Mouse (Mus musculus): ENCODE measurements around the gene Tbc1d1. TPM values are rescaled to one million over a fixed set of nuclear protein-coding genes. Genes with fewer than 3 reads are reported as not detected.

Tbc1d1 gene
- total and polyA plus RNA-seq, 2 experiments = 2.2 to 8.1 TPM

DNA sequence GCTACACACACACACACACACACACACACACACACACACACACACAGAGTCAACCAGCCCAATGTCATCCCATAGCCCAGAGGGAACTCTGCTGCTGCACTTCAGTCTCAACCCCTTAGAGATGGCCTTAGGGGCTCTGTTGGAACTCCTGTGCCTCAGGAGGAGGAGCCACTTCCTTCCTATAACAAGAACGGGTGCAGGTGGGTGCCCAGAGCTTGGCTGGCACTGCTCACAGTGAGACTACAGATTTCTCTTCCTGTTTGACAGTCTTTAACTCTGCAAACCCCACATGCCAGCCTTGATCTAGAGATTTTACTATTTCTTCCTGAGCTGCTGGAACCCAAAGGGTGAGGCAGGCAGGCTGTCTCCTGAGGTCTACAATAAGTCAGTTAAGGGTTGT, 1.8 kb downstream of the Tbc1d1 start:
- DNase-seq (ENCODE audit: extremely low read depth, low read depth, low spot score) = no peak
- H3K4me1 ChIP-seq (ENCODE audit: control insufficient read depth, insufficient read depth, low read length) = 0 out of 2 replicates have a peak, but pooled peaks cover 2% of the 10 kb centered on the region
- TF ChIP-seq CTCF (IDR thresholded peaks at IDR 0.05; ENCODE audit: low read depth, low read length) (no peak), POLR2A (IDR thresholded peaks at IDR 0.05; ENCODE audit: extremely low read depth, insufficient read depth, low read length) (no peak)
- H3K36me3 ChIP-seq (ENCODE audit: control insufficient read depth, insufficient read depth, low read length) = no peaks in the 10 kb centered on the region
- H3K9ac ChIP-seq (ENCODE audit: low read depth, low read length) = no peak overlapping the region
- H3K79me2 ChIP-seq (ENCODE audit: control insufficient read depth, insufficient read depth, low read length) = no peaks in the 10 kb centered on the region
- no peak overlapping the region for H3K4me3 ChIP-seq (ENCODE audit: insufficient read depth, low read depth, low read length)
- peaks cover 6% of the 10 kb centered on the region; the same call in 1 of the 2 replicates for H3K27me3 ChIP-seq (ENCODE audit: control insufficient read depth, insufficient read depth, low read length)
- WGBS = 88% methylated on average over 1 of the region's 1 CpGs
- H3K27ac ChIP-seq (replicated peaks; ENCODE audit: insufficient read depth, low read depth, low read length) = no peak overlapping the region

DNA sequence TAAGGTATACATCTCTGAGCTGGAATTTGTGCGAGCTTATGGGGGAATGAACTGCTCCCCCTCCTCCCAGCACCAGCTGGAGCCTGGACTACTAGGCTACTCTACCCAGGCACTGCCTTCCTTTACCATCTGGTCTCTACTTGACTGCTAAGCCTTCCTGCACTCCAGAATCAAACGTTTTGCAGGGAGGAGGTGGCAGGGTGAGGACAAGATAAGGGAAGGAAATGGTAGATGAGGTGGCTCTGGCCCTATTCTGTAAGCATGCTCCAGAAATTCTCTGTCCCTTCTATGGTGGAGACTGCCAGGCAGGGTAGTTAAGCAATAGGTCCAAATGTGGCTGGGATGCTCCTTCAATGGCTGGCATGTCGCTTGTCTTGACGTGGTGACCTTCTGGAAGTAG, 2.4 kb downstream of the Tbc1d1 start:
- Histone ChIP-seq H3K36me3 (ENCODE audit: control insufficient read depth, insufficient read depth, low read length) (no peaks in the 10 kb centered on the region), H3K4me1 (ENCODE audit: control insufficient read depth, insufficient read depth, low read length) (0 out of 2 replicates have a peak, but pooled peaks cover 2% of the 10 kb centered on the region), H3K9ac (ENCODE audit: low read depth, low read length) (no peak overlapping the region), H3K4me3 (ENCODE audit: insufficient read depth, low read depth, low read length) (no peak overlapping the region), H3K27ac (replicated peaks; ENCODE audit: insufficient read depth, low read depth, low read length) (no peak overlapping the region), H3K79me2 (ENCODE audit: control insufficient read depth, insufficient read depth, low read length) (no peaks in the 10 kb centered on the region), H3K27me3 (ENCODE audit: control insufficient read depth, insufficient read depth, low read length) (peaks cover 6% of the 10 kb centered on the region; the same call in 1 of the 2 replicates)
- 54% methylated on average over 4 of the region's 4 CpGs for WGBS
- TF ChIP-seq POLR2A (IDR thresholded peaks at IDR 0.05; ENCODE audit: extremely low read depth, insufficient read depth, low read length) = no peak
- no peak for TF ChIP-seq CTCF (IDR thresholded peaks at IDR 0.05; ENCODE audit: low read depth, low read length)
- no peak for DNase-seq (ENCODE audit: extremely low read depth, low read depth, low spot score)

DNA sequence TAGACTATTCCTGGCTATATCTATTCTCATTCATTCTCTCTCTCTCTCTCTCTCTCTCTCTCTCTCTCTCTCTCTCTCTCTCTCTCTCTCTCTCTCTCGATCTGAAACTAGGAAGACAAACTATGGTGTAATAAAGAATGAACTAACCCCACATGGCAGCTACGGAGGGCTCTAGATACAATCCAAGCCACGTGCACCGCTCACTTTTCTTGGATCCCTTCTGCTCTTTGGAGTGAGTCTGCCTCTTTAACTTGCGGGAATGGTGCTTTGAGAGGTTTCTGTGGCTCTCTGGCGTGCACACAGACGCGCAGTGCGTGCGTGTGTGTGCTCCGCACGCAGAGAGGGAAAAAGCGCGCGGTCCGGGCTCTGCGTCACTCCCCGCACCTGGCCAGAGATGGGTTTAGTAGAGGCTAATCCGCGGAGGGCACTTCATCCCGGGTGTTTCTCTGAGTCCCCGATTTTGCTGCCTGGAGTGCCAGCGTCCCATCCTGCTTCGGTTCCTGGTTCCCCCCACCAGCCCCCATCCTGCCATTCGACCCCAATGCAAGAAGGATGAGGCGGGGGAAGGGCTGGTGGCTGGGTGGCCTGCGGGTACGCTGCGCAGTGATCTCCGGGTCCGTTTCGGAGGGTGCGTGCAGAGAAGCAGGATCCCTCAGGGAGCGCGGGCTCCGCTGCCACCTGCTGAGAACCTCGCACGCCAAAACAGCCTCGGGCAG, 3.1 kb downstream of the Tbc1d1 start:
- TF ChIP-seq CTCF (IDR thresholded peaks at IDR 0.05; ENCODE audit: low read depth, low read length) (no peak), POLR2A (IDR thresholded peaks at IDR 0.05; ENCODE audit: extremely low read depth, insufficient read depth, low read length) (no peak)
- peak overlapping the region; percentile 24 for H3K9ac ChIP-seq (ENCODE audit: low read depth, low read length)
- H3K4me1 ChIP-seq (ENCODE audit: control insufficient read depth, insufficient read depth, low read length) = 0 out of 2 replicates have a peak, but pooled peaks cover 2% of the 10 kb centered on the region
- H3K79me2 ChIP-seq (ENCODE audit: control insufficient read depth, insufficient read depth, low read length) = no peaks in the 10 kb centered on the region
- DNase-seq (ENCODE audit: extremely low read depth, low read depth, low spot score) = no peak
- no peaks in the 10 kb centered on the region for H3K36me3 ChIP-seq (ENCODE audit: control insufficient read depth, insufficient read depth, low read length)
- H3K27me3 ChIP-seq (ENCODE audit: control insufficient read depth, insufficient read depth, low read length) = peaks cover 6% of the 10 kb centered on the region; the same call in 1 of the 2 replicates
- H3K4me3 ChIP-seq (ENCODE audit: insufficient read depth, low read depth, low read length) = peak overlapping the region; percentile 75; the same call in 1 of the 2 replicates
- H3K27ac ChIP-seq (replicated peaks; ENCODE audit: insufficient read depth, low read depth, low read length) = no peak overlapping the region
- 7% methylated on average over 39 of the region's 39 CpGs for WGBS

DNA sequence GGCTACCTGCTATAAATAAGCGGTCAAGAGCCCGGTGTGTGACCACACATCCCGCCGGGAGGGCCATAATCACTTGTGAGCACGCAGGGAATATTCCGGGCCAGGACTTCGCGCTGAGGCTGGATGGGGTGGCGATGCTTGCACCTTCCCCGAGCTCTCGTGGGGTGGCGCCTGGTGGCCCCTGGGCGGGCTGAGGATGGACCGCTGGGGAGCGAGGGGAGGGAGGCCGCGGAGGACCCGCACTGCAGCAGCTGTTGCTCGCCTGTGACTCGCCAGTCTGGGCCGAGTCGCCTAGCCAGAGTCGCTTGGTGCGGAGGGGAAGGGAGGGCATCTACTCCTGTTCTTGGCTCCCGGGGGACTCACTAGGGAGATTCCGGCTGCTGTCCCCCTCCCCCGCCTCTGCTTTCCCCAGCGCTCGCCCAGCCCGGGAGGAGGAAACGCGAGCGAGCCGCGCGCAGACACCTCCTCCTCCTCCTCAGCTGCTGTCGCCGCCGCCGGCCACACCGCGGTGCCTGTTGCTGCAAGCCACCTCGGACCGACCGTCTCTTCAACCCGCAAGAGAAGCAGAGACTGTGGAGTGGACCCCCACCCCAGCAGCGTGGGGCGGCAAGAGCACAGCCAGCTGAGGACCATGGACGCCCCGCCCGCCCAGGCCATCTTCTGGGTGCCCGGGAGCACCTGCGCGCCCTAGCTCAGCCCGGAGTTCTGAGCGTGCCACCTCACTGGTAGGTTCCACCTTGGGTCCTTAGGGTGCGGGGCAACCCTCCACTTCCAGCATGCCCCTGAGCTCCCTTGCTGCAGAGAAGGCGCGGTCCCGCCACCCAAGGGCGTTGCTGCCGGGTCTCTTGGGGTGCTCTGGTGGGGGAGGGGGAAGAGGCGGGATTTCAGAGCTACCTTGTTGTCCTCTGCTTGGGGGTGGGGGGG, 3.9 kb downstream of the Tbc1d1 start:
- no peaks in the 10 kb centered on the region for H3K36me3 ChIP-seq (ENCODE audit: control insufficient read depth, insufficient read depth, low read length)
- peaks cover 6% of the 10 kb centered on the region; the same call in 1 of the 2 replicates for H3K27me3 ChIP-seq (ENCODE audit: control insufficient read depth, insufficient read depth, low read length)
- no peaks in the 10 kb centered on the region for H3K79me2 ChIP-seq (ENCODE audit: control insufficient read depth, insufficient read depth, low read length)
- H3K27ac ChIP-seq (replicated peaks; ENCODE audit: insufficient read depth, low read depth, low read length) = no peak overlapping the region
- WGBS = under 1% methylated on average over 53 of the region's 63 CpGs
- H3K4me3 ChIP-seq (ENCODE audit: insufficient read depth, low read depth, low read length) = peak overlapping the region; percentile 75
- 0 out of 2 replicates have a peak, but pooled peaks have one; percentile 10 for TF ChIP-seq CTCF (IDR thresholded peaks at IDR 0.05; ENCODE audit: low read depth, low read length)
- TF ChIP-seq POLR2A (IDR thresholded peaks at IDR 0.05; ENCODE audit: extremely low read depth, insufficient read depth, low read length) = no peak
- H3K4me1 ChIP-seq (ENCODE audit: control insufficient read depth, insufficient read depth, low read length) = 0 out of 2 replicates have a peak, but pooled peaks cover 2% of the 10 kb centered on the region
- peak overlapping the region; percentile 71 for H3K9ac ChIP-seq (ENCODE audit: low read depth, low read length)
- no peak for DNase-seq (ENCODE audit: extremely low read depth, low read depth, low spot score)

DNA sequence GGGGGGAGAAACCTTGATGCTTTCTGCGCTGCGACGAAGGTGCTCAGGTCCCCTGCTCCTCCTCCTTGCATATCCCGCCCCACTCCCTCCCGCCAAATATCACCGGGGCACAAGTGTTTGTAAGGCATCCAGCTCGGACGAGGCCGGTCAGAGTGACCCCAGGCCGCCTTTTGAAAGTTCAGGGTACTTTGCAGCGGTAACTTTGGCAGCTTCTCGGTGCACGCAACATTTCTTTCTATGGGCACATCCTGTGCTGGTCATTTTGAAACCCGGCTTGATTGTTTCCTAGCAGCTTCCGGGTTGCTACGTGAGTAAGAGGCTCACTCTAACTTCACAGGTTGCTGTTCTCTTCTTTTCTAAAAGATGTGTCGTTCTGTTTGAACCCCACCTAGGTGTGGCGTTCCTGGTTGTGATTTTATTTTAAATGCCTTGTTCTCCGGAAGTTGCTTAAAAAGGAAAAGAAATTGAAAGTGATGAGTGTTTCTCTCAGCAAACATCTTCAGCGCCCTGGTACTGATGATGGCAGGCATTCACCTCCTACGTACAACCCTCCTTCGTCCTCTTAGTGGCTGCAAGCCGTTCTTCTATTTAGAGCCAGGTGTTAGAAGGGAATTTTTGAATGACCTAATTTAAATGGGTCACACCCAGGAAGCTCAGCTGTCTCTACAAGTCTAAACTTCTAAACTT, 4.7 kb downstream of the Tbc1d1 start:
- DNase-seq (ENCODE audit: extremely low read depth, low read depth, low spot score) = peak; percentile 12
- 0 out of 2 replicates have a peak, but pooled peaks cover 2% of the 10 kb centered on the region for H3K4me1 ChIP-seq (ENCODE audit: control insufficient read depth, insufficient read depth, low read length)
- H3K36me3 ChIP-seq (ENCODE audit: control insufficient read depth, insufficient read depth, low read length) = no peaks in the 10 kb centered on the region
- no peaks in the 10 kb centered on the region for H3K79me2 ChIP-seq (ENCODE audit: control insufficient read depth, insufficient read depth, low read length)
- peaks cover 6% of the 10 kb centered on the region; the same call in 1 of the 2 replicates for H3K27me3 ChIP-seq (ENCODE audit: control insufficient read depth, insufficient read depth, low read length)
- TF ChIP-seq POLR2A (IDR thresholded peaks at IDR 0.05; ENCODE audit: extremely low read depth, insufficient read depth, low read length) (no peak), CTCF (IDR thresholded peaks at IDR 0.05; ENCODE audit: low read depth, low read length) (no peak)
- H3K27ac ChIP-seq (replicated peaks; ENCODE audit: insufficient read depth, low read depth, low read length) = no peak overlapping the region
- WGBS = 2% methylated on average over 23 of the region's 23 CpGs
- peak overlapping the region; percentile 75 for H3K4me3 ChIP-seq (ENCODE audit: insufficient read depth, low read depth, low read length)
- H3K9ac ChIP-seq (ENCODE audit: low read depth, low read length) = peak overlapping the region; percentile 41

Data from liver, adult 2 months (tissue).